Mouse (Mus musculus) macrophage (primary cell): ENCODE results near the gene Il7r. TPM values are rescaled to one million over a fixed set of nuclear protein-coding genes. Genes with fewer than 3 reads are reported as not detected.
A peak's percentile ranks its signal among the peaks of the same experiment; 100 is the strongest.
"Not testable (repeated sequence)": the region's sequence is repeated elsewhere in the genome, so short reads cannot be mapped to it uniquely, and the experiment has no call there.

Experiments used
- H3K27ac ChIP-seq: fragments of 350-480 bp; formaldehyde crosslinking; 2 replicates; pipeline ENCODE4 v1.9.0; 2021
- H3K36me3 ChIP-seq: fragments of 350-480 bp; formaldehyde crosslinking; 2 replicates; pipeline ENCODE4 v1.9.0; 2021; ENCODE audit errors: inconsistent target
- H3K4me3 ChIP-seq: fragments of 350-480 bp; formaldehyde crosslinking; 2 replicates; pipeline ENCODE4 v1.9.0; 2021; ENCODE audit errors: inconsistent target
- H3K79me2 ChIP-seq: fragments of 350-480 bp; formaldehyde crosslinking; 2 replicates; pipeline ENCODE4 v1.9.0; 2021; ENCODE audit errors: inconsistent target
- whole genome bisulfite sequencing: methylation state at CpG from one replicate; pipeline ENCODE4 v1.1.7; 2026; ENCODE audit warnings: inconsistent platforms; ENCODE audit not compliant: missing documents; 5-methylcytosine and 5-hydroxymethylcytosine counted together
- polyA plus RNA-seq: library from polyadenylated mRNA; stranded (reverse); fragments of 250-400 nt; gene quantifications from 3 replicates; pipeline ENCODE4 v1.2.4, GENCODE M21; 2018; ENCODE audit warnings: inconsistent platforms
- total RNA-seq, 78 experiments: library from RNA; depleted of rRNA; stranded (reverse); fragments of 250-400 nt; gene quantifications; 1 replicate in 9 of 78; 2 replicates in 24 of 78; 3 replicates in 43 of 78; 4 replicates in 2 of 78; pipeline ENCODE4 v1.2.4; 2018; ENCODE audit warnings: inconsistent platforms in 56 of 78

Il7r gene
- total RNA-seq (2018; cell fraction: chromatin; rRNA removed): 100 to 1,000 TPM in 10 of 26 experiments, 10 to 100 TPM in 15, 1 to 10 TPM in 1; 8.1 to 227 (median 45.6) TPM
- 100 to 1,000 TPM in 9 of 26 experiments, 10 to 100 TPM in 14, 1 to 10 TPM in 3; 8.7 to 154 (median 56.6) TPM for total RNA-seq (2018; cell fraction: cytosol; rRNA removed)
- total RNA-seq (2018; cell fraction: nucleus; rRNA removed): 100 to 1,000 TPM in 11 of 26 experiments, 10 to 100 TPM in 15; 17.0 to 211 (median 48.1) TPM
- polyA plus RNA-seq: 63.7 to 256 TPM (median 96.3 TPM) in 3 replicates

- 85% methylated on average over 4 of the region's 4 CpGs for WGBS
- H3K36me3 ChIP-seq: no peaks in the 10 kb centered on the region
- peak within 1 kb of the TSS; percentile 90 for H3K27ac ChIP-seq
- peak within 1 kb of the TSS; percentile 43 for H3K4me3 ChIP-seq
- H3K79me2 ChIP-seq: peaks cover 35% of the 10 kb centered on the region
Measured at GRCm38 (mm10) chr15:9530076-9530475, at the start of gene Il7r. TSS of gene Il7r (minus strand) at chr15:9530176.

GRCm38 (mm10) chr15:9577303-9577702 is 47.3 kb upstream of the Il7r start:
- H3K4me3 ChIP-seq: no peak overlapping the region
- no peaks in the 10 kb centered on the region for H3K36me3 ChIP-seq
- no peak overlapping the region for H3K27ac ChIP-seq
- 49% methylated on average over 4 of the region's 4 CpGs for WGBS
- H3K79me2 ChIP-seq: no peaks in the 10 kb centered on the region

- no peak overlapping the region for H3K27ac ChIP-seq
- H3K36me3 ChIP-seq: no peaks in the 10 kb centered on the region
- no peaks in the 10 kb centered on the region for H3K79me2 ChIP-seq
- H3K4me3 ChIP-seq: no peak overlapping the region
- 42% methylated on average over 5 of the region's 5 CpGs for WGBS
Measured at GRCm38 (mm10) chr15:9574796-9575195, 44.8 kb upstream of the Il7r start.

GRCm38 (mm10) chr15:9573361-9573760 is 43.4 kb upstream of the Il7r start:
- Histone ChIP-seq H3K36me3 (no peaks in the 10 kb centered on the region), H3K79me2 (no peaks in the 10 kb centered on the region), H3K27ac (no peak overlapping the region), H3K4me3 (no peak overlapping the region)
- 90% methylated on average over 4 of the region's 4 CpGs for WGBS

GRCm38 (mm10) chr15:9572664-9573063 is 42.7 kb upstream of the Il7r start:
- Histone ChIP-seq H3K79me2 (no peaks in the 10 kb centered on the region), H3K4me3 (no peak overlapping the region), H3K27ac (no peak overlapping the region), H3K36me3 (no peaks in the 10 kb centered on the region)
- 97% methylated on average over 7 of the region's 7 CpGs for whole genome bisulfite sequencing

GRCm38 (mm10) chr15:9571896-9572295 is 41.9 kb upstream of the Il7r start:
- WGBS: 2% methylated on average over 2 of the region's 2 CpGs
- no peaks in the 10 kb centered on the region for H3K36me3 ChIP-seq
- no peak overlapping the region for H3K4me3 ChIP-seq
- H3K79me2 ChIP-seq: no peaks in the 10 kb centered on the region
- peak overlapping the region; percentile 48 for H3K27ac ChIP-seq

- Histone ChIP-seq H3K79me2 (no peaks in the 10 kb centered on the region), H3K36me3 (no peaks in the 10 kb centered on the region), H3K4me3 (no peak overlapping the region), H3K27ac (no peak overlapping the region)
- 93% methylated on average over 4 of the region's 4 CpGs for WGBS
Measured at GRCm38 (mm10) chr15:9567316-9567715, 37.3 kb upstream of the Il7r start.

- Histone ChIP-seq H3K36me3 (no peaks in the 10 kb centered on the region), H3K79me2 (no peaks in the 10 kb centered on the region), H3K4me3 (no peak overlapping the region), H3K27ac (no peak overlapping the region)
- 68% methylated on average over 6 of the region's 6 CpGs for WGBS
Measured at GRCm38 (mm10) chr15:9565396-9565795, 35.4 kb upstream of the Il7r start.

- WGBS: 68% methylated on average over 3 of the region's 3 CpGs
- no peaks in the 10 kb centered on the region for H3K36me3 ChIP-seq
- no peak overlapping the region for H3K27ac ChIP-seq
- no peak overlapping the region for H3K4me3 ChIP-seq
- H3K79me2 ChIP-seq: no peaks in the 10 kb centered on the region
Measured at GRCm38 (mm10) chr15:9564156-9564555, 34.2 kb upstream of the Il7r start.

- H3K36me3 ChIP-seq, H3K27ac ChIP-seq, H3K79me2 ChIP-seq, H3K4me3 ChIP-seq: not testable (repeated sequence)
- 92% methylated on average over 13 of the region's 15 CpGs for WGBS
Measured at GRCm38 (mm10) chr15:9557264-9557663, 27.3 kb upstream of the Il7r start.

- no peaks in the 10 kb centered on the region for H3K79me2 ChIP-seq
- 95% methylated on average over 2 of the region's 2 CpGs for WGBS
- H3K27ac ChIP-seq: no peak overlapping the region
- no peaks in the 10 kb centered on the region for H3K36me3 ChIP-seq
- H3K4me3 ChIP-seq: no peak overlapping the region
Measured at GRCm38 (mm10) chr15:9548951-9549350, 19.0 kb upstream of the Il7r start.

GRCm38 (mm10) chr15:9535200-9535599 is 5.2 kb upstream of the Il7r start:
- no peak overlapping the region for H3K27ac ChIP-seq
- no peak overlapping the region for H3K4me3 ChIP-seq
- H3K36me3 ChIP-seq: no peaks in the 10 kb centered on the region
- WGBS: 92% methylated on average over 1 of the region's 1 CpGs
- H3K79me2 ChIP-seq: no peaks in the 10 kb centered on the region

- H3K27ac ChIP-seq: no peak overlapping the region
- 29% methylated on average over 3 of the region's 3 CpGs for WGBS
- H3K79me2 ChIP-seq: peaks cover 8% of the 10 kb centered on the region
Measured at GRCm38 (mm10) chr15:9533356-9533902, 3.5 kb upstream of the Il7r start.

GRCm38 (mm10) chr15:9529646-9530045 is 330 bp downstream of the Il7r start:
- Histone ChIP-seq H3K36me3 (no peaks in the 10 kb centered on the region), H3K79me2 (peaks cover 40% of the 10 kb centered on the region), H3K4me3 (peak overlapping the region; percentile 43), H3K27ac (peak overlapping the region; percentile 90)
- 6% methylated on average over 3 of the region's 3 CpGs for WGBS

More at GRCm38 (mm10) chr15:9533356-9533902, 3.5 kb upstream of the Il7r start:
- Histone ChIP-seq H3K36me3 (no peaks in the 10 kb centered on the region), H3K4me3 (no peak overlapping the region)

GRCm38 (mm10) chr15:9528186-9528935 is 1.6 kb downstream of the Il7r start:
- Histone ChIP-seq H3K27ac (peak overlapping the region; percentile 90), H3K36me3 (no peaks in the 10 kb centered on the region), H3K4me3 (peak overlapping the region; percentile 43), H3K79me2 (peaks cover 52% of the 10 kb centered on the region)
- WGBS: 40% methylated on average over 2 of the region's 3 CpGs
